Mouse (Mus musculus) hindbrain, embryonic 10.5 days (tissue): ENCODE results near the gene Macf1. TPM values are rescaled to one million over a fixed set of nuclear protein-coding genes. Genes with fewer than 3 reads are reported as not detected.
A peak's percentile ranks its signal among the peaks of the same experiment; 100 is the strongest.

ENCODE experiments used
- DNase-seq: peaks from one replicate; pipeline ENCODE4 v3.0.0-alpha.2; 2017; ENCODE audit warnings: low spot score
- H3K27ac ChIP-seq: fragments of 300-500 bp; sonication (generic); 2 replicates; pipeline ENCODE4 v1.5.1; 2016; ENCODE audit warnings: mild to moderate bottlenecking, moderate library complexity
- H3K27me3 ChIP-seq: fragments of 300-500 bp; sonication (generic); 2 replicates; pipeline ENCODE4 v1.6.1; 2016; ENCODE audit warnings: mild to moderate bottlenecking; ENCODE audit not compliant: poor library complexity, insufficient read depth, severe bottlenecking
- H3K36me3 ChIP-seq: fragments of 300-500 bp; sonication (generic); 2 replicates; pipeline ENCODE4 v1.6.1; 2016; ENCODE audit warnings: mild to moderate bottlenecking, moderate library complexity
- H3K4me1 ChIP-seq: fragments of 300-500 bp; sonication (generic); replicated peaks from 2 replicates; pipeline ENCODE4 v1.6.1; 2016; ENCODE audit warnings: mild to moderate bottlenecking
- H3K4me3 ChIP-seq: fragments of 300-500 bp; sonication (generic); 2 replicates; pipeline ENCODE4 v1.5.1; 2016; ENCODE audit warnings: mild to moderate bottlenecking, moderate library complexity
- H3K9me3 ChIP-seq: fragments of 300-500 bp; sonication (generic); 2 replicates; pipeline ENCODE4 v1.6.1; 2016; ENCODE audit warnings: mild to moderate bottlenecking, moderate library complexity
- WGBS: fragments of 180-500 bp; shearing (Covaris S2); methylation state at CpG from one replicate; pipeline ENCODE4 v1.1.7; 2016; 5-methylcytosine and 5-hydroxymethylcytosine counted together
- polyA plus RNA-seq: library from polyadenylated mRNA; unstranded; fragments of >200 nt; fragmentation: Nextera tagmentation; extraction: Ambion mirVana; gene quantifications from 2 replicates; pipeline ENCODE4 v1.2.1, GENCODE M21; 2016

Macf1 gene
- polyA plus RNA-seq, 1 experiment from 2014 or later: 36.5 TPM

- no peak overlapping the region for H3K4me3 ChIP-seq
- H3K36me3 ChIP-seq: peaks cover 6% of the 10 kb centered on the region; the same call in 1 of the 2 replicates
- WGBS: 76% methylated on average over 2 of the region's 2 CpGs
- H3K9me3 ChIP-seq: peaks cover 6% of the 10 kb centered on the region; the same call in 1 of the 2 replicates
- DNase-seq: no peak
- no peak overlapping the region for H3K27ac ChIP-seq
- peaks cover 17% of the 10 kb centered on the region for H3K4me1 ChIP-seq
- H3K27me3 ChIP-seq: no peaks in the 10 kb centered on the region
These were observed 81.4 kb downstream of the Macf1 start for GRCm38 (mm10) chr4:123602700-123603261.

DNA sequence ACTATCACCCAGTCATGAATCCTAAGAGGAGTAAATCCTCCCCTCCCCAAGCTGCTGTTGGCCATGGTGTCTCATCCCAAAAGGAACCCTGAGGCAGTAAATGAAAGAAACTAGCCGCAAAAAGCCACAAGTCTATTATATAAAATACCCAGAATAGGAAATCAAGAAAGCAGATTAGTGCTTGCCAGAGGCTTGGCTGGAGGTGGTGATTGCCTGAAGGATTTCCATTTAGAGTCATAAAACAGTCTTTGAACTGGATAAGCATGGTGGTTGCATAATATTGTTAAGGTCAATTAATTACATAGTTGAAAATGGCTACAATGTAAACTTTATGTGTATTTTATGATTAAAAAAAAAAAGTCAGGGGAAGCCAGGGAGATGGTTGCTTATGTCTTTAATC is 83.1 kb downstream of the Macf1 start:
- DNase-seq: no peak
- H3K4me1 ChIP-seq: peaks cover 25% of the 10 kb centered on the region
- WGBS: 79% methylated on average over 1 of the region's 1 CpGs
- no peak overlapping the region for H3K4me3 ChIP-seq
- H3K36me3 ChIP-seq: no peaks in the 10 kb centered on the region
- no peak overlapping the region for H3K27ac ChIP-seq
- H3K9me3 ChIP-seq: no peaks in the 10 kb centered on the region
- no peaks in the 10 kb centered on the region for H3K27me3 ChIP-seq

DNA sequence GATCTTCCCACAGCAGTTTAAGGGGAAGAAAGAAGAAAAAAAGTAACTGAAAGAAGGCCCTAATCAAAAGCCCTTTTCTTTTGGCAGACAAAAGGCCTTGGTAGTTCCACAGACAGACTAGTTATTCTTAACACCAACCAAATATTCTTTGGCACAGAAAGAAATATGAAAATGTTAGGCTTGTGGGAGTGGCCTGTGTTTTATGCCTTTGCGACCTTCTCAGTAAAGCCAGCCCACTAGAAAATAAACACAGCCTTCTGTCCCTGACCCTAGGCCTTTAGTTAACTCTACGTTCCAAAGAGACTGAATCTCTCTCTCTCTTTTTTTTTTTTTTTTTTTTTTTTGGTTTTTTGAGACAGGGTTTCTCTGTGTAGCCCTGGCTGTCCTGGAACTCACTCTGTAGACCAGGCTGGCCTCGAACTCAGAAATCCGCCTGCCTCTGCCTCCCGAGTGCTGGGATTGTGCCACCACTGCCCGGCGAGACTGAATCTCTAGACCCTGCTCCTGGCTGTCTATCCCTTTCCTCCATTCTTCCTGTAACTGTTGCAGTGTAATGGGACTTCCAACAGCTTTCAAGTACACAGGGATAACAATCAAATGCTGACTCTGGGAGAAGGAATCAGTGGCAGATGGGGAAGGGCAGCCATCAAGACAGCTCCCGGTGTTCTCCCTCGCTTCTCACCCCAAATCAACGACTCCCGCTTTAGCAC is 85.5 kb downstream of the Macf1 start:
- DNase-seq: no peak
- Histone ChIP-seq H3K27ac (0 out of 2 replicates have a peak overlapping the region, but pooled peaks have one; percentile 23), H3K4me3 (no peak overlapping the region), H3K36me3 (no peaks in the 10 kb centered on the region), H3K9me3 (no peaks in the 10 kb centered on the region), H3K4me1 (peaks cover 43% of the 10 kb centered on the region), H3K27me3 (no peaks in the 10 kb centered on the region)
- 85% methylated on average over 11 of the region's 11 CpGs for WGBS

DNA sequence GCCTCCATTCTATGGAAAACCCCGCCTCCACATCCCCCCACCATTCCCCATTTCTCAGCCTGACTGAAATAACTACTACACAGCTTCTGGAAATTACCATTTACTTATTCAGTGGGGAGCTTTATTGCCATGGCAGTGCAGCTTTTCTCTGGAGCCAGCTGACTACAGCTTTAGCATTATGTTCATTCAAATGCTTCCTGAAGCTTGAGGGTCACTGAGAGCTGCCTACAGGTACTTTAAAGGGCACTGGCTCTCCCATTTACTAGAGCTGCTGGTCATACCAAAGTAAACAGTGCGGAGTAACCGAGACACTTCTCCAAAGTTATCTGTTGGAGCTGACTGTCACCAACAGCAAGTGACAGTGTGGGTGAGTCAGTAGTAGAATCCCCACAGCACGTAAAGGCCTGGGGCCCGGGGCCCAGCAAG is 89.8 kb downstream of the Macf1 start:
- H3K4me3 ChIP-seq: no peak overlapping the region
- WGBS: 55% methylated on average over 5 of the region's 5 CpGs
- peak overlapping the region; percentile 4 for H3K27ac ChIP-seq

GRCm38 (mm10) chr4:123593664-123594063 is 90.5 kb downstream of the Macf1 start:
- WGBS: 32% methylated on average over 3 of the region's 3 CpGs
- DNase-seq: no peak

More for the DNA sequence above, 89.8 kb downstream of the Macf1 start:
- no peak for DNase-seq
- Histone ChIP-seq H3K36me3 (no peaks in the 10 kb centered on the region), H3K27me3 (no peaks in the 10 kb centered on the region), H3K4me1 (peaks cover 53% of the 10 kb centered on the region), H3K9me3 (no peaks in the 10 kb centered on the region)

GRCm38 (mm10) chr4:123592046-123592445 is 92.1 kb downstream of the Macf1 start:
- H3K4me3 ChIP-seq: no peak overlapping the region
- 87% methylated on average over 5 of the region's 5 CpGs for WGBS
- DNase-seq: no peak
- no peaks in the 10 kb centered on the region for H3K9me3 ChIP-seq
- no peak overlapping the region for H3K27ac ChIP-seq
- no peaks in the 10 kb centered on the region for H3K36me3 ChIP-seq
- H3K27me3 ChIP-seq: no peaks in the 10 kb centered on the region
- peaks cover 45% of the 10 kb centered on the region for H3K4me1 ChIP-seq

More at GRCm38 (mm10) chr4:123593664-123594063, 90.5 kb downstream of the Macf1 start:
- Histone ChIP-seq H3K36me3 (no peaks in the 10 kb centered on the region), H3K27ac (no peak overlapping the region), H3K4me1 (peaks cover 58% of the 10 kb centered on the region), H3K9me3 (no peaks in the 10 kb centered on the region), H3K4me3 (no peak overlapping the region), H3K27me3 (no peaks in the 10 kb centered on the region)

DNA sequence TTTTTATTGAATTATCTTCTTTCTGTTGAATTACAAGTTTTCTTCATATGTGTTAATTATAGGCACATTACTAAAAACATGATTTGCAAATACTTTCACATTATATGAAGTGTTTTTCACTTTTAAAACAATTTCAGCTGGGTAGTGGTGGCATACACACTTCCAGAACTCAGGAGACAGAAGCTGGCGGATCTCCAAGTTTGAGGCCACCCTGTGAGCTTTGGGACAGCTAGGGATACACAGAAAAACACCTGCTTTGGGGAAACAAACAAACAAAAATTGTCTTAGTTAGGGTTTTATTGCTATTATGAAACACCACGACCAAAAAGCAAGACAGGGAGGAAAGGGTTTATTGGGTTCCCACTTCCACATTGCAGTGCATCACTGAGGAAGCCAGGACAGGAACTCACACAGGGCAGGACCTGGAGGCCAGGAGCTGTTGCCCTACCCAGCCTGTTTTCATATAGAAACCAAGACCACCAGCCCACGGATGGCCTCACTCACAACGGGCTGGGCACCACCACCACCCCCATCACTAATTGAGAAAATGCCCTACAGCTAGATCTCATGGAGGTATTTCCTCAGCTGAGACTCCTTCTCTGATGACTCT is 93.0 kb downstream of the Macf1 start:
- H3K9me3 ChIP-seq: no peaks in the 10 kb centered on the region
- DNase-seq: no peak
- 73% methylated on average over 4 of the region's 4 CpGs for WGBS
- H3K4me3 ChIP-seq: no peak overlapping the region
- no peaks in the 10 kb centered on the region for H3K27me3 ChIP-seq
- H3K4me1 ChIP-seq: peaks cover 44% of the 10 kb centered on the region
- H3K27ac ChIP-seq: no peak overlapping the region
- no peaks in the 10 kb centered on the region for H3K36me3 ChIP-seq

DNA sequence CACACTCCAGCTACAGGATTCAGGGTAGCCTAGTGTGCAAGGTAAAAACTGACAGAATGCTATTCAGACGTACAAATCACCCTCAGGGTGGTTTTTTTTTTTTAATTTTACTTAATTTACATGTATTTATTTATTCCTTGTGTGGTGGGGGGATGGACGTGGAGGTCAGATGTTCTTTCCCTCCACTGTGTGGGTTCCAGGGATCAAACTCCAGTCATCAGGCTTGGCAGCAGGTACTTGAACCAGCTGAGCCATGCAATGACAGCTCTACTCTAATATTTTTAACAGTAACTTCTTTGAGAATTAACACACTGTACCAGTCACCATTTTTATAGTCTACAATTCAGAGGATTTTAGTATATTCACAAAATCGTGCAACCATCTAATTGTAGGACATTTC is 94.7 kb downstream of the Macf1 start:
- WGBS: 75% methylated on average over 3 of the region's 3 CpGs
- no peak overlapping the region for H3K4me3 ChIP-seq
- no peak for DNase-seq
- H3K36me3 ChIP-seq: no peaks in the 10 kb centered on the region
- H3K27ac ChIP-seq: no peak overlapping the region
- no peaks in the 10 kb centered on the region for H3K9me3 ChIP-seq
- H3K4me1 ChIP-seq: peaks cover 35% of the 10 kb centered on the region
- no peaks in the 10 kb centered on the region for H3K27me3 ChIP-seq

- DNase-seq: no peak
- WGBS: 37% methylated on average over 7 of the region's 7 CpGs
- Histone ChIP-seq H3K4me1 (peaks cover 30% of the 10 kb centered on the region), H3K36me3 (no peaks in the 10 kb centered on the region), H3K27ac (no peak overlapping the region), H3K27me3 (no peaks in the 10 kb centered on the region), H3K9me3 (no peaks in the 10 kb centered on the region), H3K4me3 (no peak overlapping the region)
These were observed 95.5 kb downstream of the Macf1 start for GRCm38 (mm10) chr4:123588353-123589301.

- DNase-seq: no peak
- 92% methylated on average over 3 of the region's 3 CpGs for WGBS
- H3K4me1 ChIP-seq: peaks cover 20% of the 10 kb centered on the region
- H3K4me3 ChIP-seq: no peak overlapping the region
- H3K36me3 ChIP-seq: no peaks in the 10 kb centered on the region
- H3K27me3 ChIP-seq: no peaks in the 10 kb centered on the region
- H3K27ac ChIP-seq: no peak overlapping the region
- no peaks in the 10 kb centered on the region for H3K9me3 ChIP-seq
These were observed 96.5 kb downstream of the Macf1 start for GRCm38 (mm10) chr4:123587616-123588015.

DNA sequence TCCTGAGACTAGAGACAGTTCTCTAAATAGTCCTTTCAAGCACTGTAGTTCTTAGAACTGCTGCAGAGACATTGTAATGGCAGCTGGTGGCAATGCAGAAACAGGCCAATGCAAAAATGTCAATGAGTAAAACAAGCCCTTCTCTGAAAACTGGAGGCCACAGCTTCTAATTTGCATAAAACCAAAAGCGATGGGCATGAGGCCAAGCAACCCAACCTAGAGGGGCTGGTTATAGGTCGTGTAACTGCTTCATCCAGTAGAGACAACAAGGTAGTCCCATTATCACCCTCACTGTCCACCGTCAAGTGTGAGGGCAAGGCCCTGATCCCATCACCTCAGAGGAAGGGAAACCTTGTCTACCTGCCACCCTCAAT is 99.5 kb downstream of the Macf1 start:
- 56% methylated on average over 3 of the region's 3 CpGs for WGBS
- peaks cover 18% of the 10 kb centered on the region for H3K4me1 ChIP-seq
- no peaks in the 10 kb centered on the region for H3K27me3 ChIP-seq
- no peak overlapping the region for H3K4me3 ChIP-seq
- H3K9me3 ChIP-seq: no peaks in the 10 kb centered on the region
- peak overlapping the region; percentile 41; the same call in 1 of the 2 replicates for H3K27ac ChIP-seq
- H3K36me3 ChIP-seq: no peaks in the 10 kb centered on the region
- DNase-seq: no peak

DNA sequence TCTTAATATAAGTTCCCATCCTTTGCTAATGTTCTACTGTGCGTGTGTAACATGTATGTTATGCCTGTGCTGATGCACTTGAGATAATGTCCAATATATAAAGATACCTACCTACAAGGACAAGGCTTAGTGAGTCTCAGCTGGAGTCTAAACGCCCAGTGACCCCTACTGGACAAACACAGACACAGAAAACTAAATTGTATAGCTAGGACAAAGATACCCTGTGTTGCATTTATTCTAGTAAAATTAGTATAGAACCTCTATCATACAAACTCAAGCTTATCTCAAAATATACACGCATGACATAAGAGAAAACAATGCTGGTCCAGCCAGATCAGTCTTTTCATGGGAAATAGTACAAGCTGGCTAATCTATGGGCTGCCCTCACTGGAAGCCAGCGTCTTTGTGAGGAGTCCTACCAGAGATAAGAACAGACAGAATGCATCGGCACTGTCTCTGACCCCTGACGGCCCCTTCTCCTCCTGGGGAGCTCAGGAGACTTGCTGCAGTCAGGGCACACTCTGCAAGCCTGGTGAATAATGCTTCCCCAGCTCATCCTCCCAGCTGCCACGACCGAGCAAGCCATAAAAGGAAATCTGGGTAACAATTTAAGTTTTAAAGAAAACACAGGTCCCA is 100.0 kb downstream of the Macf1 start:
- H3K36me3 ChIP-seq: no peaks in the 10 kb centered on the region
- 36% methylated on average over 8 of the region's 8 CpGs for WGBS
- DNase-seq: no peak

More for the DNA sequence above, 100.0 kb downstream of the Macf1 start:
- Histone ChIP-seq H3K9me3 (no peaks in the 10 kb centered on the region), H3K27me3 (no peaks in the 10 kb centered on the region), H3K4me1 (peaks cover 13% of the 10 kb centered on the region), H3K27ac (peak overlapping the region; percentile 41; the same call in 1 of the 2 replicates), H3K4me3 (no peak overlapping the region)
